Mouse (Mus musculus) thymus, postnatal 4 days (tissue): ENCODE data around the gene Hemk1.

Source experiments
- DNase-seq: peaks from one replicate; pipeline ENCODE4 v3.0.0; 2021

Hemk1 gene

GRCm38 (mm10) chr9:107289211-107290076, 48.7 kb downstream of the Hemk1 start, which contains the start of gene Mapkapk3:
Gene Mapkapk3, minus strand, starts transcription at chr9:107289877.
- DNase-seq, result peak; percentile 93

GRCm38 (mm10) chr9:107288711-107289110, 49.4 kb downstream of the Hemk1 start:
- peak; percentile 53 for DNase-seq

GRCm38 (mm10) chr9:107288105-107288650, 50.0 kb downstream of the Hemk1 start:
- no peak for DNase-seq

- no peak for DNase-seq
Observed at GRCm38 (mm10) chr9:107287294-107287693, 50.9 kb downstream of the Hemk1 start.

GRCm38 (mm10) chr9:107285009-107285408, 53.1 kb downstream of the Hemk1 start:
- DNase-seq, result peak; percentile 72

- DNase-seq, result no peak
Observed at GRCm38 (mm10) chr9:107282951-107283350, 55.2 kb downstream of the Hemk1 start.

- no peak for DNase-seq
Observed at GRCm38 (mm10) chr9:107281241-107281987, 56.7 kb downstream of the Hemk1 start.

- DNase-seq, result peak; percentile 37
Observed at GRCm38 (mm10) chr9:107280322-107281027, 57.7 kb downstream of the Hemk1 start.

GRCm38 (mm10) chr9:107279378-107280321, 58.5 kb downstream of the Hemk1 start:
- DNase-seq, result peak; percentile 50

- DNase-seq, result peak; percentile 28
Observed at GRCm38 (mm10) chr9:107278527-107279377, 59.4 kb downstream of the Hemk1 start.

- no peak for DNase-seq
Observed at GRCm38 (mm10) chr9:107278126-107278525, 60.0 kb downstream of the Hemk1 start.

- DNase-seq, result no peak
Observed at GRCm38 (mm10) chr9:107277603-107278002, 60.5 kb downstream of the Hemk1 start.
